Mouse (Mus musculus) embryo, embryonic 10.5 days (tissue): Measurements from ENCODE around the gene Ddc.
A peak's percentile ranks its signal among the peaks of the same experiment; 100 is the strongest.

Source experiments
- DNase-seq: peaks from one replicate; pipeline ENCODE4 v3.0.0-alpha.2; 2015; ENCODE audit warnings: low spot score

The Ddc gene

GRCm38 (mm10) chr11:11823980-11824911 lies 73.7 kb downstream of the Ddc start:
- DNase-seq: no peak

GRCm38 (mm10) chr11:11822181-11823095 lies 75.5 kb downstream of the Ddc start:
- DNase-seq: peak; percentile 94

GRCm38 (mm10) chr11:11821387-11821975 lies 76.5 kb downstream of the Ddc start:
- DNase-seq: peak; percentile 98

GRCm38 (mm10) chr11:11820737-11821136 lies 77.2 kb downstream of the Ddc start:
- DNase-seq: no peak

- peak; percentile 99 for DNase-seq
Observed at GRCm38 (mm10) chr11:11820251-11820650, 77.7 kb downstream of the Ddc start.

GRCm38 (mm10) chr11:11819206-11819605 lies 78.7 kb downstream of the Ddc start:
- no peak for DNase-seq

- no peak for DNase-seq
Observed at GRCm38 (mm10) chr11:11818797-11819196, 79.1 kb downstream of the Ddc start.

GRCm38 (mm10) chr11:11815737-11816136 lies 82.2 kb downstream of the Ddc start:
- no peak for DNase-seq

GRCm38 (mm10) chr11:11811906-11812480 lies 86.0 kb downstream of the Ddc start:
- DNase-seq: peak; percentile 94

GRCm38 (mm10) chr11:11809404-11810175 lies 88.4 kb downstream of the Ddc start:
- DNase-seq: peak; percentile 92

GRCm38 (mm10) chr11:11808820-11809403 lies 89.0 kb downstream of the Ddc start, which contains the start of gene Fignl1:
TSS of gene Fignl1 (minus strand) at chr11:11808962.
- peak; percentile 99 for DNase-seq

- DNase-seq: no peak
Observed at GRCm38 (mm10) chr11:11808035-11808819, 89.7 kb downstream of the Ddc start.

- no peak for DNase-seq
Observed at GRCm38 (mm10) chr11:11805951-11806350, 92.0 kb downstream of the Ddc start.

GRCm38 (mm10) chr11:11804421-11804820 lies 93.5 kb downstream of the Ddc start:
- no peak for DNase-seq

GRCm38 (mm10) chr11:11801067-11801466 lies 96.9 kb downstream of the Ddc start:
- DNase-seq: no peak

- no peak for DNase-seq
Observed at GRCm38 (mm10) chr11:11800304-11800703, 97.6 kb downstream of the Ddc start.

GRCm38 (mm10) chr11:11798690-11799089 lies 99.3 kb downstream of the Ddc start:
- DNase-seq: no peak

- no peak for DNase-seq
Observed at GRCm38 (mm10) chr11:11794626-11795025, 103.3 kb downstream of the Ddc start.

GRCm38 (mm10) chr11:11788521-11788974 lies 109.4 kb downstream of the Ddc start:
- peak; percentile 96 for DNase-seq

GRCm38 (mm10) chr11:11785457-11785856 lies 112.5 kb downstream of the Ddc start:
- no peak for DNase-seq
